In the genomic region with DNA sequence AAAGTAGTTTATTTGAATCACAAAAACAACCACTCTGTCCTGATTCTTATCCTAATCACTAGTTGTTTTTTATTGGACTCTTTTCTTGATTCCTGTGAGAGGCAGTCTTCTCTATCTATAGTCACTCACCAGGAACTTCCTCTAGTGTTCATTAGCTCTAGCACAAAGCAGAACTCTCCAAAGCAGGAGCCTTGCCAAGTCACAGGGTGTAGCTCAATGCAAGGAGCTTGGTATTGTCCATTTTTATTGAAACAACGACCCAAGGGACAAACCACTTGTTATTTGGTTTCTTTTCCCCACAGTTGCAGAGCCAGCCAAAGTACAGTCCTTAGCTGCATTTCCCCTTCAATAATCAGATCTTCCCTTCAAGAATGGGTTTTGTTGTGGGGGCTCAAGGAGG, we compare ENCODE assay signal across 27 mouse cellular contexts.
DNase-seq lines count a peak whose midpoint lies in the region; ATAC-seq and TF ChIP-seq lines count a peak whose summit lies in the region.
"Had no signal": no experiment of that assay in that cellular context is flagged by ENCODE, and none has a peak within 500 bp of the region (broad histone marks: within the 10 kb centered on the region; RNA-seq: fewer than 3 reads in every experiment).

No protein-coding gene starts in this region.

- no peak for DNase-seq in gastrocnemius, adult 2 months
- no peak for DNase-seq in gastrocnemius, postnatal 14 days
- DNase-seq in heart, postnatal 25 days (ENCODE audit: low spot score): no peak
- peak; percentile 0 for DNase-seq in midbrain, embryonic 14.5 days
- DNase-seq in midbrain, postnatal 0 days (ENCODE audit: low spot score): no peak
- DNase-seq in heart, postnatal 4 days: peak; percentile 11
- DNase-seq in forebrain, embryonic 14.5 days (ENCODE audit: low spot score): no peak
- DNase-seq: cerebellum, adult 11 months; cerebellum, adult 9-10 months; cerebellum, postnatal 36 days; embryo, embryonic 11 days; forebrain, postnatal 0 days; gastrocnemius, postnatal 10 days; kidney, adult 8-10 months; thymus, adult 2 months; thymus, postnatal 36 days had no signal

- intact Hi-C loops in gastrocnemius, adult 2 months (cut with DNase I): no loop called here
- intact Hi-C loops in gastrocnemius, postnatal 14 days (cut with DNase I; ENCODE audit: low total_unique reads): no loop called here
- intact Hi-C loops in heart, postnatal 25 days (cut with DNase I): loop anchor here (2.0 kb wide), 1 partner anchor 44 kb away; no protein-coding TSS in a partner anchor

- H3K36me3 ChIP-seq in heart, embryonic 13.5 days: peaks cover 19% of the 10 kb centered on the region
- H3K36me3 ChIP-seq in midbrain, embryonic 14.5 days (ENCODE audit: control insufficient read depth, insufficient read depth, low read length): no peaks in the 10 kb centered on the region
- H3K36me3 ChIP-seq in midbrain, postnatal 0 days (ENCODE audit: insufficient read depth, low read length): no peaks in the 10 kb centered on the region
- no peaks in the 10 kb centered on the region for H3K36me3 ChIP-seq in forebrain, embryonic 14.5 days (ENCODE audit: control insufficient read depth, insufficient read depth, low read length)
- H3K36me3 ChIP-seq: liver, embryonic 15.5 days; neural tube, embryonic 13.5 days had no signal

- H3K4me1 ChIP-seq in heart, embryonic 13.5 days: no peaks in the 10 kb centered on the region
- no peaks in the 10 kb centered on the region for H3K4me1 ChIP-seq in midbrain, embryonic 14.5 days (ENCODE audit: control insufficient read depth, insufficient read depth, low read length)
- no peaks in the 10 kb centered on the region for H3K4me1 ChIP-seq in midbrain, postnatal 0 days (ENCODE audit: insufficient read depth, low read length)
- no peaks in the 10 kb centered on the region for H3K4me1 ChIP-seq in forebrain, embryonic 14.5 days (ENCODE audit: control insufficient read depth, insufficient read depth, low read length)
- H3K4me1 ChIP-seq: embryonic facial prominence, embryonic 13.5 days; limb, embryonic 12.5 days; liver, embryonic 15.5 days; neural tube, embryonic 13.5 days had no signal

- no peaks in the 10 kb centered on the region for H3K9me3 ChIP-seq in heart, embryonic 13.5 days
- no peaks in the 10 kb centered on the region for H3K9me3 ChIP-seq in midbrain, embryonic 14.5 days (ENCODE audit: control insufficient read depth, low read length)
- no peaks in the 10 kb centered on the region for H3K9me3 ChIP-seq in midbrain, postnatal 0 days (ENCODE audit: low read length)
- no peaks in the 10 kb centered on the region for H3K9me3 ChIP-seq in forebrain, embryonic 14.5 days (replicated peaks; ENCODE audit: control insufficient read depth, low read length)
- H3K9me3 ChIP-seq: embryonic facial prominence, embryonic 13.5 days; limb, embryonic 12.5 days; liver, embryonic 15.5 days; neural tube, embryonic 13.5 days had no signal

- H3K27ac ChIP-seq in gastrocnemius, adult 2 months: peak overlapping the region; percentile 29; the same call in 1 of the 2 replicates
- 0 out of 2 replicates have a peak overlapping the region, but pooled peaks have one; percentile 20 for H3K27ac ChIP-seq in heart, embryonic 13.5 days (replicated peaks)
- no peak overlapping the region for H3K27ac ChIP-seq in midbrain, embryonic 14.5 days (replicated peaks; ENCODE audit: low read depth, low read length)
- H3K27ac ChIP-seq in midbrain, postnatal 0 days (ENCODE audit: low read depth, low read length): no peak overlapping the region
- no peak overlapping the region for H3K27ac ChIP-seq in forebrain, embryonic 14.5 days (ENCODE audit: low read depth, low read length)
- H3K27ac ChIP-seq: embryonic facial prominence, embryonic 13.5 days; hindbrain, embryonic 14.5 days; kidney, postnatal 0 days; left cerebral cortex, adult 2 months; limb, embryonic 12.5 days; liver, embryonic 15.5 days; neural tube, embryonic 13.5 days had no signal

- H3K27me3 ChIP-seq in heart, embryonic 13.5 days (replicated peaks): no peaks in the 10 kb centered on the region
- no peaks in the 10 kb centered on the region for H3K27me3 ChIP-seq in midbrain, embryonic 14.5 days (ENCODE audit: control insufficient read depth, insufficient read depth, low read length)
- H3K27me3 ChIP-seq in midbrain, postnatal 0 days (ENCODE audit: insufficient read depth, low read length): no peaks in the 10 kb centered on the region
- no peaks in the 10 kb centered on the region for H3K27me3 ChIP-seq in forebrain, embryonic 14.5 days (replicated peaks; ENCODE audit: control insufficient read depth, insufficient read depth, low read length)
- H3K27me3 ChIP-seq: embryonic facial prominence, embryonic 13.5 days; limb, embryonic 12.5 days; liver, embryonic 15.5 days; neural tube, embryonic 13.5 days had no signal

- no peak for ATAC-seq in heart, embryonic 13.5 days (ENCODE audit: extremely low read depth, insufficient number of reproducible peaks, low FRiP score, low TSS enrichment)
- no peak for ATAC-seq in midbrain, embryonic 14.5 days (ENCODE audit: low FRiP score, low TSS enrichment)
- no peak for ATAC-seq in midbrain, postnatal 0 days (ENCODE audit: low FRiP score)
- ATAC-seq in forebrain, embryonic 14.5 days: no peak
- ATAC-seq: forebrain, postnatal 0 days had no signal

- peak overlapping the region; percentile 58 for H3K4me3 ChIP-seq in gastrocnemius, adult 2 months
- no peak overlapping the region for H3K4me3 ChIP-seq in heart, embryonic 13.5 days
- H3K4me3 ChIP-seq in midbrain, embryonic 14.5 days (replicated peaks; ENCODE audit: low read depth, low read length): no peak overlapping the region
- no peak overlapping the region for H3K4me3 ChIP-seq in midbrain, postnatal 0 days (ENCODE audit: low read depth, low read length)
- no peak overlapping the region for H3K4me3 ChIP-seq in forebrain, embryonic 14.5 days (ENCODE audit: low read depth, low read length)
- H3K4me3 ChIP-seq: embryonic facial prominence, embryonic 13.5 days; erythroblast, embryonic 14.5 days; left cerebral cortex, adult 2 months; limb, embryonic 12.5 days; liver, embryonic 15.5 days; neural tube, embryonic 13.5 days had no signal

- H3K4me2 ChIP-seq in heart, embryonic 13.5 days: no peak overlapping the region
- no peak overlapping the region for H3K4me2 ChIP-seq in midbrain, embryonic 14.5 days (ENCODE audit: low read length)
- no peak overlapping the region for H3K4me2 ChIP-seq in midbrain, postnatal 0 days (ENCODE audit: low read depth, low read length, poor library complexity, severe bottlenecking)
- no peak overlapping the region for H3K4me2 ChIP-seq in forebrain, embryonic 14.5 days (ENCODE audit: low read length)
- H3K4me2 ChIP-seq: embryonic facial prominence, embryonic 13.5 days; hindbrain, embryonic 14.5 days; limb, embryonic 12.5 days; liver, embryonic 15.5 days; lung, embryonic 14.5 days; midbrain, embryonic 11.5 days; neural tube, embryonic 13.5 days had no signal

- WGBS in heart, embryonic 13.5 days: 55% methylated on average over 1 of the region's 1 CpGs
- 73% methylated on average over 1 of the region's 1 CpGs for WGBS in midbrain, embryonic 14.5 days
- 71% methylated on average over 1 of the region's 1 CpGs for WGBS in midbrain, postnatal 0 days
- 47% methylated on average over 1 of the region's 1 CpGs for WGBS in forebrain, embryonic 14.5 days

- H3K9ac ChIP-seq in heart, embryonic 13.5 days: no peak overlapping the region
- H3K9ac ChIP-seq in midbrain, embryonic 14.5 days (replicated peaks; ENCODE audit: low read length): no peak overlapping the region
- no peak overlapping the region for H3K9ac ChIP-seq in midbrain, postnatal 0 days (replicated peaks; ENCODE audit: low read length, poor library complexity, severe bottlenecking)
- no peak overlapping the region for H3K9ac ChIP-seq in forebrain, embryonic 14.5 days (ENCODE audit: low read length)
- H3K9ac ChIP-seq: embryonic facial prominence, embryonic 13.5 days; forebrain, postnatal 0 days; hindbrain, embryonic 14.5 days; limb, embryonic 12.5 days; liver, embryonic 15.5 days; lung, embryonic 14.5 days; neural tube, embryonic 13.5 days had no signal

- TF ChIP-seq CTCF in gastrocnemius, adult 2 months (IDR thresholded peaks at IDR 0.05): no peak
- no peak for TF ChIP-seq CTCF in midbrain, postnatal 0 days (IDR thresholded peaks at IDR 0.05)

Comparison
In these comparisons a context has a peak if more than half of its experiments do, and no peak if none do; other contexts are left out.
1. DNase-seq: peak in midbrain, embryonic 14.5 days (single experiment) and heart, postnatal 4 days (single experiment); none in gastrocnemius, adult 2 months (single experiment), gastrocnemius, postnatal 14 days (single experiment), heart, postnatal 25 days (single experiment), midbrain, postnatal 0 days (single experiment) and forebrain, embryonic 14.5 days (single experiment).
2. H3K27ac ChIP-seq: peak in gastrocnemius, adult 2 months (single experiment) and heart, embryonic 13.5 days (single experiment); none in midbrain, embryonic 14.5 days (single experiment), midbrain, postnatal 0 days (single experiment) and forebrain, embryonic 14.5 days (single experiment).